Comparison of ENCODE assay signal across 32 mouse cellular contexts in genomic region chr1:40430143-40430834, GRCm38 (mm10). TPM values are rescaled to one million over a fixed set of nuclear protein-coding genes. Genes with fewer than 3 reads are reported as not detected.
DNase-seq lines count a peak whose midpoint lies in the region; ATAC-seq and TF ChIP-seq lines count a peak whose summit lies in the region.
"Had no signal": no experiment of that assay in that cellular context is flagged by ENCODE, and none has a peak within 500 bp of the region (broad histone marks: within the 10 kb centered on the region; RNA-seq: fewer than 3 reads in every experiment).

No protein-coding gene starts in this region.

- no peak for TF ChIP-seq POLR2A in bone marrow, adult 2 months (IDR thresholded peaks at IDR 0.05; ENCODE audit: borderline replicate concordance, control insufficient read depth, low read depth, low read length)

- H3K27me3 ChIP-seq in G1E (ENCODE audit: insufficient read depth, low read length): no peaks in the 10 kb centered on the region
- H3K27me3 ChIP-seq in liver, embryonic 16.5 days (ENCODE audit: control insufficient read depth, insufficient read depth, low read depth, low read length): no peaks in the 10 kb centered on the region
- H3K27me3 ChIP-seq: embryonic facial prominence, embryonic 12.5 days; forebrain, embryonic 12.5 days; heart, embryonic 13.5 days; intestine, embryonic 15.5 days; midbrain, embryonic 12.5 days; Patski had no signal

- no peaks in the 10 kb centered on the region for H3K9me3 ChIP-seq in G1E (replicated peaks)
- H3K9me3 ChIP-seq in liver, embryonic 16.5 days (replicated peaks; ENCODE audit: control insufficient read depth, low read length): no peaks in the 10 kb centered on the region
- H3K9me3 ChIP-seq: embryonic facial prominence, embryonic 12.5 days; forebrain, embryonic 12.5 days; heart, embryonic 13.5 days; intestine, embryonic 15.5 days; midbrain, embryonic 12.5 days had no signal

- no peak for DNase-seq in G1E (ENCODE audit: low spot score)
- no peak for DNase-seq in cerebellum, adult 11-12 months
- DNase-seq in adrenal gland, adult 8-10 months: no peak
- DNase-seq: adrenal gland, postnatal 14 days; B cell, adult 2 months; cerebellum, adult 8-10 months; cerebellum, postnatal 36 days; embryo, embryonic 11 days; forebrain, postnatal 0 days; heart, postnatal 14 days; kidney, adult 2 months; kidney, postnatal 36 days; left cerebral cortex, postnatal 4 days; lung, embryonic 14.5 days; retina, postnatal 1 day; right cerebral cortex, postnatal 14 days had no signal

- H3K9ac ChIP-seq in liver, embryonic 16.5 days (ENCODE audit: low read depth, low read length): peak overlapping the region; percentile 38
- H3K9ac ChIP-seq: embryonic facial prominence, embryonic 12.5 days; forebrain, embryonic 12.5 days; forebrain, postnatal 0 days; heart, embryonic 13.5 days; intestine, embryonic 15.5 days; lung, embryonic 14.5 days; midbrain, embryonic 12.5 days had no signal

- 26% methylated on average over 4 of the region's 4 CpGs for WGBS in bone marrow, adult 2 months
- WGBS in liver, embryonic 16.5 days (ENCODE audit: insufficient replicate concordance): 26% methylated on average over 4 of the region's 4 CpGs

- peak overlapping the region; percentile 48 for H3K4me2 ChIP-seq in liver, embryonic 16.5 days (ENCODE audit: low read depth, low read length)
- H3K4me2 ChIP-seq: embryonic facial prominence, embryonic 12.5 days; forebrain, embryonic 12.5 days; heart, embryonic 13.5 days; intestine, embryonic 15.5 days; lung, embryonic 14.5 days; midbrain, embryonic 12.5 days had no signal

- peaks cover 79% of the 10 kb centered on the region for H3K4me1 ChIP-seq in G1E (ENCODE audit: insufficient read depth, low read depth, low read length)
- H3K4me1 ChIP-seq in bone marrow, adult 2 months (ENCODE audit: control insufficient read depth, insufficient read depth, low read length): no peaks in the 10 kb centered on the region; the same call in 1 of the 2 replicates
- H3K4me1 ChIP-seq in liver, embryonic 16.5 days (ENCODE audit: control insufficient read depth, low read depth, low read length): peaks cover 13% of the 10 kb centered on the region
- H3K4me1 ChIP-seq: embryonic facial prominence, embryonic 12.5 days; forebrain, embryonic 12.5 days; heart, embryonic 13.5 days; intestine, embryonic 15.5 days; midbrain, embryonic 12.5 days had no signal

- H3K36me3 ChIP-seq in G1E (replicated peaks): peaks cover 20% of the 10 kb centered on the region
- H3K36me3 ChIP-seq in liver, embryonic 16.5 days (ENCODE audit: control insufficient read depth, insufficient read depth): no peaks in the 10 kb centered on the region
- H3K36me3 ChIP-seq: embryonic facial prominence, embryonic 12.5 days; forebrain, embryonic 12.5 days; heart, embryonic 13.5 days; intestine, embryonic 15.5 days; midbrain, embryonic 12.5 days had no signal

- peak overlapping the region; percentile 73 for H3K4me3 ChIP-seq in G1E (ENCODE audit: low read depth, low read length)
- peak overlapping the region; percentile 64 for H3K4me3 ChIP-seq in bone marrow, adult 2 months (replicated peaks; ENCODE audit: control insufficient read depth, low read depth, low read length)
- H3K4me3 ChIP-seq in liver, embryonic 16.5 days (ENCODE audit: low read depth, low read length): peak overlapping the region; percentile 61
- H3K4me3 ChIP-seq: embryonic facial prominence, embryonic 12.5 days; forebrain, embryonic 12.5 days; heart, embryonic 13.5 days; intestine, embryonic 15.5 days; layer of hippocampus, adult 2 months; midbrain, embryonic 12.5 days had no signal

- H3K27ac ChIP-seq in bone marrow, adult 2 months (ENCODE audit: control insufficient read depth, insufficient read depth, low read depth, low read length, poor library complexity): no peak overlapping the region
- peak overlapping the region; percentile 68 for H3K27ac ChIP-seq in liver, embryonic 16.5 days (ENCODE audit: low read length)
- H3K27ac ChIP-seq: embryonic facial prominence, embryonic 12.5 days; forebrain, embryonic 12.5 days; heart, embryonic 13.5 days; hindbrain, postnatal 0 days; intestine, embryonic 15.5 days; layer of hippocampus, adult 2 months; midbrain, embryonic 12.5 days had no signal

- no peak for TF ChIP-seq CTCF in G1E (IDR thresholded peaks at IDR 0.05; ENCODE audit: low read depth, low read length)
- TF ChIP-seq CTCF in bone marrow, adult 2 months (IDR thresholded peaks at IDR 0.05; ENCODE audit: control insufficient read depth, insufficient read depth, low read length): no peak

- no peak for ATAC-seq in G1E (ENCODE audit: extremely low read depth, insufficient number of reproducible peaks, low FRiP score, poor library complexity, severe bottlenecking)
- peak; percentile 32; the same call in 1 of the 2 replicates for ATAC-seq in erythroid progenitor cell, adult 5-6 weeks (replicated peaks; ENCODE audit: low FRiP score, poor library complexity, severe bottlenecking)
- ATAC-seq in liver, embryonic 16.5 days (ENCODE audit: low read depth): peak; percentile 22; the same call in 1 of the 2 replicates
- no peak for ATAC-seq in monocyte, adult 5-6 weeks (replicated peaks; ENCODE audit: insufficient number of reproducible peaks, low FRiP score, low TSS enrichment, poor library complexity, severe bottlenecking)
- ATAC-seq: forebrain, postnatal 0 days; hindbrain, postnatal 0 days; intestine, embryonic 15.5 days; Patski had no signal

RNA-seq across cellular contexts. Expression of gene Il1rl1, which starts 0.9 kb away (rescaled TPM):
- 196 TPM in 2 replicates for total RNA-seq in G1E (2014; fragmentation: Nextera tagmentation)
- 220 and 231 TPM in 2 replicates for total RNA-seq in G1E (2017)
- 6.9 and 10.2 TPM in 2 replicates for polyA plus RNA-seq in G1E (2012)
- 7.5 and 7.9 TPM in 2 replicates for polyA plus RNA-seq in bone marrow, adult 2 months (2011; ENCODE audit: insufficient read depth, insufficient read length, low replicate concordance, missing spikeins)
- 34.2 and 38.6 TPM in 2 replicates for total RNA-seq in erythroid progenitor cell, adult 5-6 weeks (2015; ENCODE audit: low replicate concordance)
- 40.8 and 42.7 TPM in 2 replicates for total RNA-seq in erythroid progenitor cell, adult 5-6 weeks (2017; ENCODE audit: low replicate concordance)
- polyA plus RNA-seq in liver, embryonic 16.5 days (2015; fragmentation: Nextera tagmentation; extraction: Ambion mirVana): 5.3 and 5.7 TPM in 2 replicates
- 3.8 to 19.9 TPM (median 18.4 TPM) in 3 replicates for total RNA-seq in monocyte, adult 5-6 weeks (2017)
- total RNA-seq in adrenal gland, adult 8-10 months (2022): 1 to 10 TPM in 2 of 4 experiments, under 1 TPM in 2; 0.38 to 1.5 (median 0.82) TPM
- polyA plus RNA-seq: forebrain, embryonic 12.5 days; midbrain, embryonic 12.5 days; neural tube, embryonic 14.5 days had no signal

RNA-seq across cellular contexts. Expression of gene Il18r1, which starts 35.1 kb away (rescaled TPM):
- total RNA-seq in G1E (2014; fragmentation: Nextera tagmentation): 0.45 TPM in 1 of 2 replicates, not detected in the other
- total RNA-seq in G1E (2017): 0.58 and 0.76 TPM in 2 replicates
- not detected in 2 replicates for polyA plus RNA-seq in G1E (2012)
- polyA plus RNA-seq in bone marrow, adult 2 months (2011; ENCODE audit: insufficient read depth, insufficient read length, low replicate concordance, missing spikeins): 2.7 and 9.2 TPM in 2 replicates
- total RNA-seq in erythroid progenitor cell, adult 5-6 weeks (2015; ENCODE audit: low replicate concordance): not detected in 2 replicates
- total RNA-seq in erythroid progenitor cell, adult 5-6 weeks (2017; ENCODE audit: low replicate concordance): 2.4 and 4.0 TPM in 2 replicates
- 0.13 and 0.14 TPM in 2 replicates for polyA plus RNA-seq in liver, embryonic 16.5 days (2015; fragmentation: Nextera tagmentation; extraction: Ambion mirVana)
- 83.7 to 308 TPM (median 89.9 TPM) in 3 replicates for total RNA-seq in monocyte, adult 5-6 weeks (2017)
- under 1 TPM; 0.08 to 0.43 (median 0.32) TPM for total RNA-seq in adrenal gland, adult 8-10 months (2022)
- total RNA-seq: forebrain, postnatal 0 days; hindbrain, postnatal 0 days; layer of hippocampus, adult 2 months; layer of hippocampus, postnatal 14 days; left cerebral cortex, postnatal 4 days; midbrain, postnatal 0 days had no signal
- polyA plus RNA-seq: embryonic facial prominence, embryonic 12.5 days; forebrain, embryonic 12.5 days; forebrain, postnatal 0 days; heart, embryonic 13.5 days; hindbrain, embryonic 11.5 days; hindbrain, postnatal 0 days; midbrain, embryonic 12.5 days; neural tube, embryonic 14.5 days; Patski had no signal

Comparison
In these comparisons a context has a peak if more than half of its experiments do, and no peak if none do; other contexts are left out.
1. ATAC-seq: peak in erythroid progenitor cell, adult 5-6 weeks (single experiment) and liver, embryonic 16.5 days (single experiment); none in G1E (single experiment) and monocyte, adult 5-6 weeks (single experiment).
2. RNA of gene Il18r1, which starts 35.1 kb away (total RNA-seq): 83.7 to 308 TPM in monocyte, adult 5-6 weeks; 2.4 to 4.0 TPM in erythroid progenitor cell, adult 5-6 weeks, 0.45 to 0.76 TPM in G1E and 0.08 to 0.43 TPM in adrenal gland, adult 8-10 months; every median in the first group is over 10 times any median in the second.
3. Peak in every context shown above with its lines, with median percentiles within 50 percentile points of each other: H3K4me3 ChIP-seq.